Mouse (Mus musculus): ENCODE measurements at regions not wholly inside any gene's neighbourhood (a gene's known extent, or its start where the extent isn't known, plus 50 kb on each side); places are given as distances from the start of the nearest gene placed in this dataset.

- DNase-seq (ENCODE audit: low spot score in 2 of 2), result no peak
These were observed 726.8 kb downstream of the Bcl11a start for GRCm38 (mm10) chr11:24804623-24805023.

GRCm38 (mm10) chr11:24829578-24830401 lies 751.9 kb downstream of the Bcl11a start:
- DNase-seq (ENCODE audit: low spot score in 2 of 2), result no peak

- no peak for DNase-seq (ENCODE audit: low spot score in 2 of 2)
These were observed 752.6 kb downstream of the Bcl11a start for GRCm38 (mm10) chr11:24830484-24830883.

GRCm38 (mm10) chr11:24843839-24844738 lies 766.2 kb downstream of the Bcl11a start:
- no peak for DNase-seq (ENCODE audit: low spot score in 2 of 2)

- no peak for DNase-seq (ENCODE audit: low spot score in 2 of 2)
These were observed 779.1 kb downstream of the Bcl11a start for GRCm38 (mm10) chr11:24856991-24857390.

GRCm38 (mm10) chr11:24864637-24865036 lies 786.8 kb downstream of the Bcl11a start:
- DNase-seq (ENCODE audit: low spot score in 2 of 2), result no peak

GRCm38 (mm10) chr11:24865067-24865796 lies 787.4 kb downstream of the Bcl11a start:
- DNase-seq (ENCODE audit: low spot score in 2 of 2), result no peak

All from spleen, postnatal 14 days (tissue).